Mouse (Mus musculus): ENCODE data around the gene Coro1a.

GRCm38 (mm10) chr7:126665269-126665668 is 42.3 kb downstream of the Coro1a start:
- TF ChIP-seq CTCF (IDR thresholded peaks at IDR 0.05; ENCODE audit: control insufficient read depth, insufficient read depth, insufficient read length): no peak
- no peak for TF ChIP-seq MYOD1 (IDR thresholded peaks at IDR 0.05; ENCODE audit: control insufficient read depth, insufficient read length, low read depth)
- no peak for TF ChIP-seq MYOG (IDR thresholded peaks at IDR 0.05; ENCODE audit: control insufficient read depth, extremely low read depth, insufficient read length)

Measured in C2C12 (cell line).